Mouse (Mus musculus) liver, embryonic 11.5 days (tissue): ENCODE results near the gene Plpp1. TPM values are rescaled to one million over a fixed set of nuclear protein-coding genes. Genes with fewer than 3 reads are reported as not detected.
A peak's percentile ranks its signal among the peaks of the same experiment; 100 is the strongest.

Experiments
- ATAC-seq: fragments of 200-750 bp; cut with Nextera tagmentation; replicated peaks from 2 replicates; pipeline ENCODE4 v1.8.0; 2017; ENCODE audit warnings: moderate number of reproducible peaks, mild to moderate bottlenecking, moderate TSS enrichment, moderate library complexity; ENCODE audit not compliant: low FRiP score
- DNase-seq: peaks from one replicate; pipeline ENCODE4 v3.0.0-alpha.2; 2017; ENCODE audit warnings: low spot score
- H3K27ac ChIP-seq: fragments of 300-500 bp; sonication (generic); 2 replicates; pipeline ENCODE4 v1.5.1; 2014; ENCODE audit warnings: mild to moderate bottlenecking, low read depth, low read length, control low read depth
- H3K27me3 ChIP-seq: fragments of 300-500 bp; sonication (generic); replicated peaks from 2 replicates; pipeline ENCODE4 v1.6.1; 2014; ENCODE audit warnings: low read length, mixed read lengths; ENCODE audit not compliant: control insufficient read depth, insufficient read depth
- H3K36me3 ChIP-seq: fragments of 300-500 bp; sonication (generic); 2 replicates; pipeline ENCODE4 v1.6.1; 2014; ENCODE audit warnings: mild to moderate bottlenecking, low read length, moderate library complexity, mixed read lengths; ENCODE audit not compliant: control insufficient read depth, insufficient read depth
- H3K4me1 ChIP-seq: fragments of 300-500 bp; sonication (generic); replicated peaks from 2 replicates; pipeline ENCODE4 v1.6.1; 2014; ENCODE audit warnings: low read length, mixed read lengths; ENCODE audit not compliant: control insufficient read depth, insufficient read depth
- H3K4me2 ChIP-seq: fragments of 300-500 bp; sonication (generic); 2 replicates; pipeline ENCODE4 v1.6.1; 2014; ENCODE audit warnings: mild to moderate bottlenecking, control low read depth, moderate library complexity
- H3K4me3 ChIP-seq: fragments of 300-500 bp; sonication (generic); 2 replicates; pipeline ENCODE4 v1.5.1; 2014; ENCODE audit warnings: low read depth, low read length, control low read depth
- H3K9ac ChIP-seq: fragments of 300-500 bp; sonication (generic); 2 replicates; pipeline ENCODE4 v1.6.1; 2014; ENCODE audit warnings: low read depth, low read length, control low read depth
- H3K9me3 ChIP-seq: fragments of 300-500 bp; sonication (generic); 2 replicates; pipeline ENCODE4 v1.6.1; 2016; ENCODE audit warnings: low read length, inconsistent platforms, mixed read lengths; ENCODE audit not compliant: control insufficient read depth
- WGBS: fragments of 180-500 bp; shearing (Covaris S2); extraction: QIAGEN DNeasy Blood & Tissue Kit; methylation state at CpG from one replicate; pipeline ENCODE4 v1.1.7; 2014; 5-methylcytosine and 5-hydroxymethylcytosine counted together
- polyA plus RNA-seq: library from polyadenylated mRNA; unstranded; fragments of >200 nt; fragmentation: Nextera tagmentation; extraction: Ambion mirVana; gene quantifications from 2 replicates; pipeline ENCODE4 v1.2.1, GENCODE M21; 2014

Plpp1 gene
- polyA plus RNA-seq, 1 experiment from 2014 or later: 27.4 TPM

- ATAC-seq: no peak
- no peak overlapping the region for H3K4me3 ChIP-seq
Observed at GRCm38 (mm10) chr13:112803106-112803505, 2.5 kb downstream of the Plpp1 start.

GRCm38 (mm10) chr13:112803661-112804060, 3.1 kb downstream of the Plpp1 start:
- no peak for DNase-seq
- peaks cover 3% of the 10 kb centered on the region; the same call in 1 of the 2 replicates for H3K36me3 ChIP-seq
- H3K27me3 ChIP-seq: no peaks in the 10 kb centered on the region
- 85% methylated on average over 4 of the region's 4 CpGs for WGBS
- H3K4me2 ChIP-seq: no peak overlapping the region
- no peaks in the 10 kb centered on the region for H3K9me3 ChIP-seq
- no peak for ATAC-seq
- no peak overlapping the region for H3K4me3 ChIP-seq
- H3K27ac ChIP-seq: no peak overlapping the region
- H3K9ac ChIP-seq: no peak overlapping the region
- H3K4me1 ChIP-seq: peaks cover 5% of the 10 kb centered on the region; the same call in 1 of the 2 replicates

More at GRCm38 (mm10) chr13:112803106-112803505, 2.5 kb downstream of the Plpp1 start:
- no peak overlapping the region for H3K9ac ChIP-seq
- H3K4me1 ChIP-seq: peaks cover 5% of the 10 kb centered on the region; the same call in 1 of the 2 replicates
- no peak overlapping the region for H3K27ac ChIP-seq
- no peaks in the 10 kb centered on the region for H3K9me3 ChIP-seq
- peaks cover 3% of the 10 kb centered on the region; the same call in 1 of the 2 replicates for H3K36me3 ChIP-seq
- 0 out of 2 replicates have a peak overlapping the region, but pooled peaks have one; percentile 20 for H3K4me2 ChIP-seq
- DNase-seq: no peak
- H3K27me3 ChIP-seq: no peaks in the 10 kb centered on the region
- WGBS: 86% methylated on average over 7 of the region's 7 CpGs

GRCm38 (mm10) chr13:112805529-112805928, 4.9 kb downstream of the Plpp1 start:
- Histone ChIP-seq H3K9me3 (no peaks in the 10 kb centered on the region), H3K27me3 (no peaks in the 10 kb centered on the region), H3K4me3 (no peak overlapping the region), H3K4me1 (peaks cover 11% of the 10 kb centered on the region; the same call in 1 of the 2 replicates), H3K36me3 (peaks cover 3% of the 10 kb centered on the region; the same call in 1 of the 2 replicates), H3K4me2 (no peak overlapping the region; the same call in 1 of the 2 replicates), H3K9ac (no peak overlapping the region), H3K27ac (no peak overlapping the region)
- WGBS: 84% methylated on average over 3 of the region's 3 CpGs
- no peak for DNase-seq
- ATAC-seq: no peak

- no peak overlapping the region for H3K4me2 ChIP-seq
- no peaks in the 10 kb centered on the region for H3K27me3 ChIP-seq
- DNase-seq: no peak
- H3K27ac ChIP-seq: no peak overlapping the region
- WGBS: 73% methylated on average over 10 of the region's 10 CpGs
- ATAC-seq: peak; percentile 79
- no peak overlapping the region for H3K4me3 ChIP-seq
- H3K9me3 ChIP-seq: no peaks in the 10 kb centered on the region
- peaks cover 3% of the 10 kb centered on the region; the same call in 1 of the 2 replicates for H3K36me3 ChIP-seq
- H3K4me1 ChIP-seq: peaks cover 6% of the 10 kb centered on the region; the same call in 1 of the 2 replicates
- H3K9ac ChIP-seq: no peak overlapping the region
Observed at GRCm38 (mm10) chr13:112807936-112808667, 7.5 kb downstream of the Plpp1 start.

- Histone ChIP-seq H3K27me3 (no peaks in the 10 kb centered on the region), H3K36me3 (peaks cover 3% of the 10 kb centered on the region; the same call in 1 of the 2 replicates), H3K4me2 (no peak overlapping the region), H3K27ac (no peak overlapping the region), H3K4me1 (peaks cover 6% of the 10 kb centered on the region; the same call in 1 of the 2 replicates), H3K9ac (no peak overlapping the region), H3K9me3 (no peaks in the 10 kb centered on the region), H3K4me3 (no peak overlapping the region)
- ATAC-seq: peak; percentile 50
- WGBS: 61% methylated on average over 7 of the region's 7 CpGs
- no peak for DNase-seq
Observed at GRCm38 (mm10) chr13:112809504-112810247, 9.1 kb downstream of the Plpp1 start.

GRCm38 (mm10) chr13:112810248-112810645, 9.7 kb downstream of the Plpp1 start:
- no peak overlapping the region for H3K4me3 ChIP-seq
- H3K27ac ChIP-seq: no peak overlapping the region
- DNase-seq (no peak), ATAC-seq (no peak)
- peaks cover 6% of the 10 kb centered on the region; the same call in 1 of the 2 replicates for H3K4me1 ChIP-seq
- H3K4me2 ChIP-seq: no peak overlapping the region
- no peaks in the 10 kb centered on the region for H3K27me3 ChIP-seq
- peaks cover 3% of the 10 kb centered on the region; the same call in 1 of the 2 replicates for H3K36me3 ChIP-seq
- H3K9me3 ChIP-seq: no peaks in the 10 kb centered on the region
- WGBS: 69% methylated on average over 4 of the region's 4 CpGs
- no peak overlapping the region for H3K9ac ChIP-seq

GRCm38 (mm10) chr13:112810751-112811150, 10.2 kb downstream of the Plpp1 start:
- DNase-seq (no peak), ATAC-seq (no peak)
- H3K36me3 ChIP-seq: peaks cover 3% of the 10 kb centered on the region; the same call in 1 of the 2 replicates
- H3K9me3 ChIP-seq: no peaks in the 10 kb centered on the region
- H3K9ac ChIP-seq: no peak overlapping the region
- peaks cover 6% of the 10 kb centered on the region; the same call in 1 of the 2 replicates for H3K4me1 ChIP-seq
- 58% methylated on average over 9 of the region's 9 CpGs for WGBS
- H3K27me3 ChIP-seq: no peaks in the 10 kb centered on the region
- no peak overlapping the region for H3K27ac ChIP-seq
- no peak overlapping the region for H3K4me2 ChIP-seq
- H3K4me3 ChIP-seq: no peak overlapping the region

- Histone ChIP-seq H3K4me1 (peaks cover 11% of the 10 kb centered on the region; the same call in 1 of the 2 replicates), H3K27ac (no peak overlapping the region), H3K9ac (no peak overlapping the region), H3K9me3 (no peaks in the 10 kb centered on the region), H3K4me3 (no peak overlapping the region), H3K27me3 (no peaks in the 10 kb centered on the region), H3K4me2 (no peak overlapping the region), H3K36me3 (no peaks in the 10 kb centered on the region; the same call in 1 of the 2 replicates)
- ATAC-seq: no peak
- no peak for DNase-seq
- 80% methylated on average over 8 of the region's 8 CpGs for WGBS
Observed at GRCm38 (mm10) chr13:112811708-112812403, 11.3 kb downstream of the Plpp1 start.
